Mouse (Mus musculus): ENCODE results near the gene Tmem213.

DNA sequence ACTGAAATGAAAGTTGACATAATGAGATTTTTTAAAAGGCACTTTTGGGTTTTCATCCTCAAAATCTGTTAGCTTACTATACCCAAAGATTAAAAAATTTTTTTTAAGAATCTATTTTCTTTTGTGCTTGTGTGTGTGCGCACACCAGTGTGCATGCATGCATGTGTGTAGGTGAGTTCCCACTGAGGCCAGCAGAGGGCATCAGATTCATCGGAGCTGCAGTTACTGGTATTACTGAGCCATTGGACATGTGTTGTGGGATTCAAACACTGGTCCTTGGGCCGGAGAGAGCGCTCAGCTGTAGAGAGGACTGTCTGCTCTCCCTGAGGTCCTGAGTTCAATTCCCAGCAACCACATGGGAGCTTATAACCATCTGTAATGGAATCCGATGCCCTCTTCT is 20.8 kb downstream of the Tmem213 start:
- peak; percentile 33 for TF ChIP-seq CTCF (IDR thresholded peaks at IDR 0.05)
- TF ChIP-seq EP300 (IDR thresholded peaks at IDR 0.05; ENCODE audit: insufficient read depth, low read depth, low read length): no peak
- TF ChIP-seq POLR2A (IDR thresholded peaks at IDR 0.05; ENCODE audit: insufficient read depth, low read depth, low read length): no peak

All from heart, adult 2 months (tissue).